9 mouse cellular contexts compared by ENCODE assay signal in the genomic region with DNA sequence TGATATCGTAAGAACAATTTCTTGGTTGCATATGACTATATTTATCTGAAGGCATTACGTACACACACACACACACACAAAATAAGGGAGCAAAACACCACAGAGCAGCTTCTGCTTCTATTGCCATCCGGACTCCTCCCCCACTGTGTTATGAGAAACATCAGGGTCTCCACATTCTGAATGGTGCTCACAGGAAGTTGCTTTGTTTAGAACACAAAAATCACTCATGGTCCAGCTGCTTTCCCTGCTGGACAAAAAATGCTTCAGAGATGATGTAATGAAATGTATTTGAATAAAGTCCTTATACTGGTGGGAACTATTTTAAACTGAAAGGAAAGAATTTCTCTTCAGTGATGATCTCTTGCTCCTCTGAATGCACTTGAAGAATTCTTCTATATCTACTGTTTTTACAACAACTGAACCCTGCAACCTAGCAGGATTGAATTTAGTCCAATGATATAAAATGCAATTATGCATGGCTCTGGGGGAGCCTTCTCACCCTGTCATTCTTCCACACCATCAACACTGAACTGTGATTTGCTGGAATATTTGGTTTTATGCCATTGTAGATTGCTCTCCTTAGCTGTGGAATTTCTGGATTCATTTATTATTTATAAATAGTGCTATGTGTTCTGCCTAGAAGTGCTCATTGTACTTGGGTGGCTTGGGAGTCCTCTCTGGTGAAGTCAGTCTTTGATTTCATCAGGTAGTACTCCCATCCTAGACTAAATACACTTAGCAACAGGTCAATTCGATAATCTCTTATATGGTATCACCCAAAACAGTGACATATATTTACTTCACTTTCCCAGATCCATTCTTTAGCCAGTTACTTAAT.
DNase-seq lines count a peak whose midpoint lies in the region; ATAC-seq and TF ChIP-seq lines count a peak whose summit lies in the region.
"Had no signal": no experiment of that assay in that cellular context is flagged by ENCODE, and none has a peak within 500 bp of the region (broad histone marks: within the 10 kb centered on the region; RNA-seq: fewer than 3 reads in every experiment).

No protein-coding gene starts in this region.

- no peak overlapping the region for H3K4me3 ChIP-seq in heart, embryonic 15.5 days
- H3K4me3 ChIP-seq in midbrain, embryonic 10.5 days: no peak overlapping the region
- H3K4me3 ChIP-seq: limb, embryonic 15.5 days had no signal

- peak overlapping the region; percentile 71 for H3K27ac ChIP-seq in heart, embryonic 15.5 days
- peak overlapping the region; percentile 38 for H3K27ac ChIP-seq in midbrain, embryonic 10.5 days (replicated peaks)
- H3K27ac ChIP-seq: limb, embryonic 15.5 days had no signal

- peak; percentile 45 for DNase-seq in heart, adult 8-10 months (ENCODE audit: low spot score)
- no peak for DNase-seq in heart, postnatal 25 days (ENCODE audit: low spot score)
- DNase-seq in brain, embryonic 14.5 days (ENCODE audit: low read depth): peak; percentile 88
- DNase-seq in midbrain, embryonic 10.5 days (ENCODE audit: low spot score): no peak
- DNase-seq in cerebellum, postnatal 36 days: no peak

- intact Hi-C loops in heart, postnatal 25 days (cut with DNase I): loop anchor here (5.0 kb wide), 1 partner anchor 59 kb away; no protein-coding TSS in a partner anchor

- H3K27me3 ChIP-seq in heart, embryonic 15.5 days: no peaks in the 10 kb centered on the region
- no peaks in the 10 kb centered on the region for H3K27me3 ChIP-seq in midbrain, embryonic 10.5 days (ENCODE audit: low read depth, poor library complexity, severe bottlenecking)
- H3K27me3 ChIP-seq: limb, embryonic 15.5 days had no signal

- TF ChIP-seq POLR2A in brain, embryonic 14.5 days (IDR thresholded peaks at IDR 0.05; ENCODE audit: borderline replicate concordance, extremely low read depth, insufficient read depth, insufficient read length, poor library complexity, severe bottlenecking): no peak

- H3K9me3 ChIP-seq in heart, embryonic 15.5 days (replicated peaks): no peaks in the 10 kb centered on the region
- no peaks in the 10 kb centered on the region for H3K9me3 ChIP-seq in midbrain, embryonic 10.5 days (replicated peaks)
- H3K9me3 ChIP-seq: limb, embryonic 15.5 days had no signal

- no peaks in the 10 kb centered on the region for H3K36me3 ChIP-seq in heart, embryonic 15.5 days
- H3K36me3 ChIP-seq in midbrain, embryonic 10.5 days: no peaks in the 10 kb centered on the region
- H3K36me3 ChIP-seq: limb, embryonic 15.5 days had no signal

- WGBS in heart, embryonic 15.5 days: 57% methylated on average over 4 of the region's 4 CpGs
- WGBS in midbrain, embryonic 10.5 days: 80% methylated on average over 4 of the region's 4 CpGs

- peak; percentile 55; the same call in 1 of the 2 replicates for ATAC-seq in heart, embryonic 15.5 days (replicated peaks; ENCODE audit: insufficient number of reproducible peaks, insufficient read depth, low FRiP score, low read depth)
- no peak for ATAC-seq in erythroblast, adult 5-6 weeks (replicated peaks; ENCODE audit: low FRiP score, poor library complexity, severe bottlenecking)
- ATAC-seq in cerebellum, adult (ENCODE audit: insufficient number of reproducible peaks, low FRiP score, low TSS enrichment): no peak

- peaks cover 11% of the 10 kb centered on the region for H3K4me1 ChIP-seq in heart, embryonic 15.5 days (replicated peaks)
- peaks cover 11% of the 10 kb centered on the region; the same call in 1 of the 2 replicates for H3K4me1 ChIP-seq in midbrain, embryonic 10.5 days
- H3K4me1 ChIP-seq: limb, embryonic 15.5 days had no signal

- H3K9ac ChIP-seq in heart, embryonic 15.5 days: no peak overlapping the region
- H3K9ac ChIP-seq: limb, embryonic 15.5 days had no signal

- H3K4me2 ChIP-seq in heart, embryonic 15.5 days: no peak overlapping the region
- H3K4me2 ChIP-seq: limb, embryonic 15.5 days had no signal

- no peak for TF ChIP-seq CTCF in brain, embryonic 14.5 days (IDR thresholded peaks at IDR 0.05; ENCODE audit: borderline replicate concordance, extremely low read depth, insufficient read depth, insufficient read length)

Comparison
In these comparisons a context has a peak if more than half of its experiments do, and no peak if none do; other contexts are left out.
1. DNase-seq: peak in heart, adult 8-10 months (single experiment) and brain, embryonic 14.5 days (single experiment); none in heart, postnatal 25 days (single experiment), midbrain, embryonic 10.5 days (single experiment) and cerebellum, postnatal 36 days (0 of 2).